Mouse (Mus musculus) left cerebral cortex, adult 2 months (tissue): ENCODE measurements at regions not wholly inside any gene's neighbourhood (a gene's known extent, or its start where the extent isn't known, plus 50 kb on each side); places are given as distances from the start of the nearest gene placed in this dataset.

Source experiments
- DNase-seq, 2 experiments: peaks; one replicate each; pipeline ENCODE4 v3.0.0; 2021 to 2022; ENCODE audit warnings: low spot score in 2 of 2, mixed read lengths in 1 of 2; ENCODE audit errors: extremely low spot score in 1 of 2
- H3K27ac ChIP-seq: fragments of 200-600 bp; 2 replicates; pipeline ENCODE4 v1.8.1; 2022
- H3K4me3 ChIP-seq: fragments of 200-600 bp; 2 replicates; pipeline ENCODE4 v1.8.1; 2022
- CTCF ChIP-seq: fragments of 200-600 bp; IDR thresholded peaks from 2 replicates; pipeline ENCODE4 v1.8.1; 2022; ENCODE audit warnings: antibody characterized with exemption, mild to moderate bottlenecking, moderate library complexity
- intact Hi-C: fragments of 180-260 bp; cut with DNase I; formaldehyde crosslinking; loops from one replicate; pipeline ENCODE4 v1.15.1; 2025

DNA sequence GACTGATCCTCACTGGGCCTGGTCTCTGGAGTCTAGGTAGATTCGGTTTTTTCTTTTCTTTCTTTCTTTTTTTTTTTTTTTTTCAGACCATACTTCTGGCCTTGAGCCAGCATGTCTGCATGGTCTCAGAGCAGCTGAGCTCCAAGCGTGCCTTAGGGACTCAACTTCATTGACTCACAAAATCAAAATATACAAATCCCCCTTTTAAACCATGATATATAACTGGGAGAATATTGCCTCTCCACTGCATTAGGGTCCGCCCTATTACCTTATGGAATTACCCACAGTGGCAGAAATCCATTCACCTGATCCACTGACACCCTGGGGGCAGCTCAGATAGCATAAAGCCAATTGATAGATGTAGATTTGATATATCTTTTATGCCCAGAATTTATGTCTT is 385.5 kb upstream of the Clint1 start:
- Histone ChIP-seq H3K27ac (no peak overlapping the region), H3K4me3 (no peak overlapping the region)
- intact Hi-C loops, result no loop called here
- TF ChIP-seq CTCF, result no peak
- no peak for DNase-seq

DNA sequence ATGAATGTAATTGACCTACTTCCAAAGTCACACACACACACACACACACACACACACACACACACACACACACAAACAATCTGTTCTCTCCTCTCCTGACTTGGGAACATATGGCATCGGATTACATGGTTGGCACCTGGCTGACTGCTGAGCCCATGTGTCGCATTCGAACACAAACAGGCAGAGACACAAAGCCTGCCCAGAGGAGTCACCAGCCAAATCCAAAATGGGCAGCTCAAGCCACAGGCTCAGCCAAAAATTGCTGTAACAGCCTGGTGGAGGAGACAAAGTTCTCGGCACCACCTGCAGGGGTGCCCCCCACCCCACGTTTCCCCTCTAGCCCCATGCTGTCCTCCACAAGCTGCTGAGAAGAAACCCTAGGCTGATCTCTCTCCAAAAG is 379.7 kb upstream of the Clint1 start:
- no peak overlapping the region for H3K27ac ChIP-seq
- H3K4me3 ChIP-seq, result no peak overlapping the region
- intact Hi-C loops, result no loop called here
- peak in 1 of 2 experiments; percentile 11 for DNase-seq
- TF ChIP-seq CTCF, result no peak

- intact Hi-C loops, result no loop called here
- no peak overlapping the region for H3K27ac ChIP-seq
- H3K4me3 ChIP-seq, result no peak overlapping the region
- TF ChIP-seq CTCF, result no peak
- DNase-seq, result no peak
These were observed 374.9 kb upstream of the Clint1 start for GRCm38 (mm10) chr11:45476917-45477316.

DNA sequence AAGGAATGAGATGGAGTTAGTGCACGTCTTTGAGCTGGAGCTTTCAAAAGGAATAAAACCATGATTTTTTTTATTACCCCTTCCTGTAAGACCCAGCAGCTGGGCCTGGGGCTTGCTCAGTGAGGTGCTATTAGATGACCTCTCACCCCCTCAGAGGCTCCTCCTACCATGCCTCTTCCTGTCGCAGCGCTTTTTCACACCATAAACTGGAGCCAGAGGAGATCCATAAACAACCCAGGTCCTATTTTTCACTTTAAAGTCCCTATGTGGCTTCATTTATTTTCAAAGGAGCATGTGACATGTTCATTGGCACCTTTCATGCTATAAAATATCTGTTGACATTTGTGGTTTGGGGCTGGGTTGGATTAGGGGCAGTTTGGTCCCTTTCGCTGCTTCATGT is 365.9 kb upstream of the Clint1 start:
- Histone ChIP-seq H3K27ac (no peak overlapping the region), H3K4me3 (no peak overlapping the region)
- no peak for DNase-seq
- intact Hi-C loops, result no loop called here
- TF ChIP-seq CTCF, result no peak

GRCm38 (mm10) chr11:45491021-45491967 is 360.6 kb upstream of the Clint1 start:
- DNase-seq, result no peak
- Histone ChIP-seq H3K4me3 (no peak overlapping the region), H3K27ac (no peak overlapping the region)
- TF ChIP-seq CTCF, result no peak
- intact Hi-C loops, result no loop called here

DNA sequence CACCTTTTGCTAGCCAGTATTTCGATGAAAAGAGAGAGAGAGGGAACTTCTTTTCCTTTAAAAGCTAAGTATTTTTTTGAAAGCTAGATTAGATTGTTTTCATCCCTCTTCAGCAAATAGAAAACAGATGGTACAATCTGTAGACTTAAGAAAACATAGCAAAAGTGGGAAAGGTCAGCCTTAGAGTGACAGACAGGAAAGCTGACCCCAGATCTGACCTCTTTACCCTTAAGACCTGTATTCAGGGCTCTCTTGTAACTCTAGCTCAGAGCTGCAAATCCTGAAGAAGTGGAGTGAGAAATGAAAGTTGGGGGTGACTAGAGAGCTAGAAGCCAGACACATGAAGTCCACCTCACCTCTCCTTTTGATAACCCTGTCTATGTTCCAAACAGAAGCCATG is 356.6 kb upstream of the Clint1 start:
- DNase-seq, result no peak
- Histone ChIP-seq H3K4me3 (no peak overlapping the region), H3K27ac (no peak overlapping the region)
- intact Hi-C loops, result no loop called here
- no peak for TF ChIP-seq CTCF

DNA sequence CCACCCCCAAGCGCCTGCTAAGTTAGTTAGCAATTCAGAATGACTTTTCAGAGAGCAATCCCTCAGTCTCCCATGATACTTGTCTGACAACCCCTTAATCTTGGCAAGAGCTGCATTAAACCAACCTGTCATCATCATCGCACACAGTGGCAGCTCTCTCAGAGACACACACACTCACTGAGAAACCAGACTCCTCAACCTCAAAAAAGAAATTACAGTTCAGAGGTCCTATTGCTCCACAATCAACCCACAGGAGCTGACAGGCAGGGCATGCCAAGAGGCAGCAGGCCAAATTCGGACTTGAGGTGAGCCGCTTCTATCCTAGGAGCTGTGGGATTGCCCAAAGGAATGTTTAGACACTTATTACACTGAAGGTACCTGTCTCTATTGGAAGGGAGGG is 343.3 kb upstream of the Clint1 start:
- H3K4me3 ChIP-seq, result no peak overlapping the region
- no peak for TF ChIP-seq CTCF
- no peak overlapping the region for H3K27ac ChIP-seq
- intact Hi-C loops, result no loop called here
- no peak for DNase-seq

DNA sequence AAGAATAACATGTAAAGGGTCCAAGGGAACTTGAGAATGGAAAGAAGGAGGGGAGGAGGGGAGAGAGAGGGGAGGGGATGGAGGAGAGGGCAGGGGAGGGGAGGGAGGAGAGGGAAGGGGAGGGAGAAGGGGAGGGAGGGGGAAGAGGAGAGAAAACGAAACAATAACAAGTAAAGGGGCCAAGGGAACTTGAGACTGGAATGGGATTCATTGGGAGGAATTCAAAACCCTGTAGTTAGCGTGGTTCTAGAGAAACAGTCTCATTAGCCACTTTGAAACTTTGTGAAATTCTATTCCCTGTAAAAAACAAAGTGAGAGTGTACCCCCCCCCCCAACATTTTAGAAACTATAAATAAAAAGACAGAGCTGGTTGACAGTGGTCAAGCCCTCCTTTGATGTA is 342.6 kb upstream of the Clint1 start:
- H3K27ac ChIP-seq, result no peak overlapping the region
- no peak for TF ChIP-seq CTCF
- intact Hi-C loops, result no loop called here
- no peak for DNase-seq
- H3K4me3 ChIP-seq, result no peak overlapping the region

DNA sequence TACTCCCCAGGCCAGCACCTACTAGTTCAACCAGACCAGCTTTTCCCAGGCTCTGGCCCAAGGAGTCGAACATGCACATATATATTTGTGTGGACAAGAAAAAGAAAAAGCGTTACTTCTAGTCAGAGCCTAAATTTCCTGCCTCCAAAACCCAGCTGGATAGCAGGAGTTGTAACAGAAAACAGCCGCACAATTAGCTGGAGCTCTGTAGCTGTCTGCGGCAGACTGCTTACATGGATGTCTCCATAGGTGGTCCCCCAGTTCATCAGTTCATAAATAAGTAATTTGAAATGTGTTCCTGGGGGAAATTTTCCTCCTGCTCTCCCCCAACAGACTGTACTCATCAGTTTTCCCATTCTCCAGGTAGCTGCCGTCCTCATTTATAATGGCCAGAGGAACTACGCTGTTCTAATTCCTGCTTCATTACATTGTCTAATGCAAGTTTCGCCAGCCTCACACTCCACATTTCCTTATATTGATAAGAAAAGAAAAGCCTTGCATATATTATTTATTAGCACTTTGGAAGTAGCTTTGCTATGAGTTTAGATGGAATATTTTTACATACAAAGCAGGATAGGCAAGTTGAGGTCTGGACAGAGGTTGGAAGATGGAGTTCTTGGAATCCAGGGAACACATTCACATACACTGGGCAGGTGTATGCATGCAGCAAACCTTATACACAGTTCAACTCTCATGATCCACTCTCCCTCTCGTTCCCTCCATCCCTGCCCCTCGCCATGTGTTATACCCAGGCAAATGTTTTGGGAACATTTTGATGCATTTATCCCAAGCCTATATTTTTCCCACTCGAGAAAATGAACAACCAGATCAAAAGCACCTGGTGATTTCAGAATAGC is 337.2 kb upstream of the Clint1 start:
- Histone ChIP-seq H3K4me3 (no peak overlapping the region), H3K27ac (no peak overlapping the region)
- DNase-seq, result no peak
- TF ChIP-seq CTCF, result no peak
- intact Hi-C loops, result no loop called here

GRCm38 (mm10) chr11:45524720-45525119 is 327.1 kb upstream of the Clint1 start:
- no peak for TF ChIP-seq CTCF
- no peak for DNase-seq
- intact Hi-C loops, result no loop called here
- Histone ChIP-seq H3K27ac (no peak overlapping the region), H3K4me3 (no peak overlapping the region)

DNA sequence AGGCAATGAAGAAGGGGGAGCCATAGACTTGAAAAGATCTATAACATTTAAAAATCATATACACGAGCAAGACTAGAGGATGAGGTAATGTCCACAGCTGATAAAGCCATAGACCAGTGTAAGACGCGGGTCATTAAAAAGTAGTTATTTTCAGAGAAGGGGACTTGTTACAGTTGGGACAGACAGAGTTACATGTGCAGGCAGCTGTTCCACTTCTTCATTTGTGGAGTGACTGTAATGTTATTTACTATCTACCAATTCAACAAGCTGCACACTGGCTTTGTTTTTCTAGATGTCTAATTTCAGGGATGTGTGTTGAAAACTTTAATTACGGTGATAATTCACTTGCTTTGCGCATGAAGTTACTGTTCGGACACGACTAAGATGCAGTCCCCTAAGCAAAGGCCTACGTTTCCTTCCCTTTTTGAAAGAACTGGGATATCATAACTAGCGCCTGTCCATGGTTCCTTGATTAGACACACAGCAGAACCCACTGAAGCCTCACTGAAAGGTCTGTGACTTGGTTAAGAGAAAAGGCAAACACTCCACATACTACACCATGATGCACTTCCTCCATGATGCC is 320.7 kb upstream of the Clint1 start:
- no peak overlapping the region for H3K4me3 ChIP-seq
- intact Hi-C loops, result no loop called here
- no peak for DNase-seq
- H3K27ac ChIP-seq, result no peak overlapping the region
- TF ChIP-seq CTCF, result no peak
